Mouse (Mus musculus): Measurements from ENCODE around the gene Kat6b. TPM values are rescaled to one million over a fixed set of nuclear protein-coding genes. Genes with fewer than 3 reads are reported as not detected.

The Kat6b gene
- polyA plus RNA-seq, 1 experiment from 2014 or later: 33.0 TPM

GRCm38 (mm10) chr14:21615853-21616252, 134.6 kb downstream of the Kat6b start:
- no peak for ATAC-seq
- no peak overlapping the region for H3K9ac ChIP-seq
- 85% methylated on average over 2 of the region's 2 CpGs for whole genome bisulfite sequencing

GRCm38 (mm10) chr14:21617221-21617980, 136.2 kb downstream of the Kat6b start:
- Histone ChIP-seq H3K9ac (no peak overlapping the region), H3K4me2 (no peak overlapping the region), H3K4me3 (no peak overlapping the region), H3K27ac (no peak overlapping the region; the same call in 1 of the 2 replicates), H3K9me3 (replicated peaks) (no peaks in the 10 kb centered on the region), H3K36me3 (ENCODE audit: poor library complexity, severe bottlenecking) (peaks cover 34% of the 10 kb centered on the region), H3K4me1 (peaks cover 20% of the 10 kb centered on the region), H3K27me3 (no peaks in the 10 kb centered on the region)
- no peak for ATAC-seq
- WGBS: 59% methylated on average over 4 of the region's 4 CpGs

More at GRCm38 (mm10) chr14:21615853-21616252, 134.6 kb downstream of the Kat6b start:
- H3K4me2 ChIP-seq: no peak overlapping the region
- H3K9me3 ChIP-seq (replicated peaks): no peaks in the 10 kb centered on the region
- no peaks in the 10 kb centered on the region for H3K27me3 ChIP-seq
- H3K36me3 ChIP-seq (ENCODE audit: poor library complexity, severe bottlenecking): peaks cover 35% of the 10 kb centered on the region
- no peak overlapping the region for H3K4me3 ChIP-seq
- peak overlapping the region; percentile 2; the same call in 1 of the 2 replicates for H3K27ac ChIP-seq
- H3K4me1 ChIP-seq: peaks cover 21% of the 10 kb centered on the region

DNA sequence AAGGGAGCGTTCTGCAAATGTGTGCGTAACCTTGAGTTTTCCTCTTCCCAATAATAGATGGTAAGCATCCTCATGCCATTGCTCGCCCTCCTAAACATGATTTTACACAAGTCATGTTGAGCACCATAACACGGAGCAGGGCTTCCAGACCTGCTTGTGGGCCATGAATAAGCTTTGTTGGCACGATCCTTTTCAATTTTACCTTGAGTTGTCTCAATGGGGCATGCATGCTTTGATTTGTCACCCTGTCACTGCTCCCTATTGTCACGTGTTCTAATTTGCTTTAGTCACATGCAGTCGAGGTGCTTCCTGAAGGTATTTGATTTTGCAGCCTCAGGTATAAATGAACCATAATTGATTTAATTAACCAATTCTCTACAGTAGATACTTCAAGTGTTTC, 138.7 kb downstream of the Kat6b start:
- H3K4me1 ChIP-seq: peaks cover 9% of the 10 kb centered on the region
- no peak for ATAC-seq
- WGBS: 84% methylated on average over 7 of the region's 7 CpGs

DNA sequence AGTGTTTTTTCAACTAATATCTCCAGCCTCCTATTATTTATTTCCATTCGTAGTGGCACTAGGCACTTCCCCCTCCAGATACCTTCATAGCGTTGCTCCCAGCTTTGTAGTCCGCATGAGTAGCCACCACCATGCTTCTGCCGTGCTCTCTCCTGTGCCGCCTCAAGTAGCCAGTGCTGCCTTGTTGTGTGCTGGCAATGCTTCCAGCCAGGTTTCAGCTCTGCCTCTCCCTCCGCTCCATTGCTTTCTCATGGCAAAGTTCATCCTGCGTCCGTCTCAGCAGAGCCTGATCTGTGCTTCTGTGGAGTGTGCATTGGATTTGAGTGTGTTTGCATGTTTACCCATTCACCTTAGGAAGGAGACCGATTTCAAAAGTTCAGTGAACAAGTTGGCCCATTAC, 144.7 kb downstream of the Kat6b start:
- Histone ChIP-seq H3K9ac (no peak overlapping the region), H3K4me2 (no peak overlapping the region), H3K4me3 (no peak overlapping the region), H3K4me1 (no peaks in the 10 kb centered on the region), H3K27me3 (no peaks in the 10 kb centered on the region), H3K9me3 (replicated peaks) (no peaks in the 10 kb centered on the region), H3K27ac (no peak overlapping the region), H3K36me3 (ENCODE audit: poor library complexity, severe bottlenecking) (peaks cover 64% of the 10 kb centered on the region)
- ATAC-seq: no peak
- 93% methylated on average over 9 of the region's 9 CpGs for WGBS

More for the DNA sequence above, 138.7 kb downstream of the Kat6b start:
- Histone ChIP-seq H3K9ac (no peak overlapping the region), H3K4me2 (no peak overlapping the region), H3K36me3 (ENCODE audit: poor library complexity, severe bottlenecking) (peaks cover 33% of the 10 kb centered on the region), H3K9me3 (replicated peaks) (no peaks in the 10 kb centered on the region), H3K4me3 (no peak overlapping the region), H3K27ac (no peak overlapping the region), H3K27me3 (no peaks in the 10 kb centered on the region)

DNA sequence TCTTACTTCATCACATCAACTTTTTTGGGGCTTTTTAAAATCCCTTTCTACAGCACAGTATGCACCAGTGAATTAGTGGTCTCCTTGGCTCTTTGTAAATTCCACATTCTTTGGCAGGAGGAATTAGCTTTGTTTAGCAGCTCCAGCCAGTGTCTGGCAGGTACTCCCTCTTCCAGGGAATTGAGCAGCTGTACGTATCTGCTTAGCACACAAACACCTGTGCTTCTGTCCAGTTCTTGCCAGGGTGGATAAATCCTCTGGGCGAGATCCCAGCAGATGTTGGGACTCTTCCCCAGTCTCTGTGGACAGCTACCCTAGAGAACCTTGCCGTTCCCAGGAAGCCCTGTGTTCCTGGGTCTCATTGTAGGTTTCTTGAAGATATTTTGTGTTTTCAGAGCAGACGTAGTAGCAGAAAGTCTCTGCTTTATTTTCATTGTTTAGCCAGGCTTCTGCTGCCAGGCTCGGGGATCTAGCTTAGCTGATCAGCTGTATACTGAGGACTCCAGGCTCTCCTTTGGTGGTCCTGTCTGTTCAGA, 150.5 kb downstream of the Kat6b start:
- WGBS: 57% methylated on average over 5 of the region's 5 CpGs
- H3K4me2 ChIP-seq: no peak overlapping the region
- no peaks in the 10 kb centered on the region for H3K27me3 ChIP-seq
- peak overlapping the region; percentile 42 for H3K27ac ChIP-seq
- H3K36me3 ChIP-seq (ENCODE audit: poor library complexity, severe bottlenecking): peaks cover 73% of the 10 kb centered on the region
- no peaks in the 10 kb centered on the region for H3K9me3 ChIP-seq (replicated peaks)
- H3K4me3 ChIP-seq: no peak overlapping the region
- no peaks in the 10 kb centered on the region; the same call in 1 of the 2 replicates for H3K4me1 ChIP-seq
- ATAC-seq: no peak
- no peak overlapping the region for H3K9ac ChIP-seq

- Histone ChIP-seq H3K4me1 (no peaks in the 10 kb centered on the region; the same call in 1 of the 2 replicates), H3K4me3 (no peak overlapping the region), H3K9me3 (replicated peaks) (no peaks in the 10 kb centered on the region), H3K27ac (no peak overlapping the region), H3K9ac (no peak overlapping the region), H3K27me3 (no peaks in the 10 kb centered on the region), H3K36me3 (ENCODE audit: poor library complexity, severe bottlenecking) (peaks cover 81% of the 10 kb centered on the region), H3K4me2 (no peak overlapping the region)
- WGBS: 71% methylated on average over 6 of the region's 6 CpGs
- no peak for ATAC-seq
Measured at GRCm38 (mm10) chr14:21636548-21636947, 155.3 kb downstream of the Kat6b start.

GRCm38 (mm10) chr14:21640806-21641435, 159.7 kb downstream of the Kat6b start:
- H3K27me3 ChIP-seq: no peaks in the 10 kb centered on the region
- H3K27ac ChIP-seq: no peak overlapping the region
- 83% methylated on average over 4 of the region's 4 CpGs for WGBS
- no peaks in the 10 kb centered on the region for H3K4me1 ChIP-seq
- ATAC-seq: no peak
- no peak overlapping the region for H3K9ac ChIP-seq
- no peaks in the 10 kb centered on the region for H3K9me3 ChIP-seq (replicated peaks)
- peaks cover 81% of the 10 kb centered on the region for H3K36me3 ChIP-seq (ENCODE audit: poor library complexity, severe bottlenecking)
- H3K4me3 ChIP-seq: no peak overlapping the region
- no peak overlapping the region for H3K4me2 ChIP-seq

DNA sequence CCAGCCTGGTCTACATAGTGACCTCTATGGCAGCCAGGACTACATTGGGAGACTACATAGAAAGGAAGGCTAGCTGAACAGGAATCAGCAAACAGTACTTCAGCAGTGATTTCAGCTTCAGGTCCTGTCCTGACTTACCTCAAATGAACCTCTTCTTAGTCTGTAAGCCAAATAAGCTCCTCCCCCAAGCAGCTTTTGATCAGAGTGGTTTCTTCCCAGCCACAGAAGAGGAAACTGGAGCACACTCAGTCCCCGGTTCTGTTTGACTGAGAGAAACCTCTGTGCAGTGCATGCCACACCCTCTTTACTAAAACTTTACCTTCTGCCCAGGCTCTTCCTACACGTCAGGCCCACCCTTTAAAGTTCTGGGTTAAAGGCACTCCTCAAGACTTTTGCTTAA, 172.6 kb downstream of the Kat6b start:
- H3K4me3 ChIP-seq: no peak overlapping the region
- no peak overlapping the region for H3K9ac ChIP-seq
- peaks cover 26% of the 10 kb centered on the region for H3K4me1 ChIP-seq
- H3K27me3 ChIP-seq: no peaks in the 10 kb centered on the region
- ATAC-seq: no peak
- H3K4me2 ChIP-seq: no peak overlapping the region
- no peaks in the 10 kb centered on the region for H3K9me3 ChIP-seq (replicated peaks)
- no peak overlapping the region for H3K27ac ChIP-seq
- H3K36me3 ChIP-seq (ENCODE audit: poor library complexity, severe bottlenecking): peaks cover 42% of the 10 kb centered on the region
- WGBS: 83% methylated on average over 2 of the region's 2 CpGs

- H3K36me3 ChIP-seq (ENCODE audit: poor library complexity, severe bottlenecking): peaks cover 51% of the 10 kb centered on the region
- no peaks in the 10 kb centered on the region for H3K9me3 ChIP-seq (replicated peaks)
- peak overlapping the region; percentile 54 for H3K27ac ChIP-seq
- no peak overlapping the region for H3K4me3 ChIP-seq
- H3K4me1 ChIP-seq: peaks cover 38% of the 10 kb centered on the region
- no peaks in the 10 kb centered on the region for H3K27me3 ChIP-seq
- peak; percentile 57; the same call in 1 of the 2 replicates for ATAC-seq
- 67% methylated on average over 13 of the region's 13 CpGs for WGBS
- no peak overlapping the region for H3K4me2 ChIP-seq
- H3K9ac ChIP-seq: no peak overlapping the region
Measured at GRCm38 (mm10) chr14:21659155-21659554, 177.9 kb downstream of the Kat6b start.

DNA sequence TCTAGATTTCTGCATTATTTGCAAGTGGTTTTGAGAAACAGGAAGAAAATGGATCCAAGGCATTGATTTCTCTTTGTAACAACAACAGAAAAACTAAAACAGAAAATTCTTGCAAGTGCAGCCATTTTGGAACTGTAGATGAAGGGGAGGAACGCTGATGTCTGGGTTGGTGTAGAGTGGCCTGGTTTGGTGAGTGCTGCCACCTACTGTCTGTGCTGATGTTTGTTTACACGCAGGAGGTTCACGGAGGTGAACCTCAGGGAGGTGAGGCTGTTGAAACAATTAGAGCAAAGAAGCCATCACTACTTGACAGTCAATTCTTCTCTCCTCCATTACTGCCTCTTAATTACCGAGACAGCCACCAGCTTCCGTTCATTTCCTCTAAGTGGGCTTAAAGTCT, 178.4 kb downstream of the Kat6b start:
- H3K4me2 ChIP-seq: no peak overlapping the region
- no peaks in the 10 kb centered on the region for H3K27me3 ChIP-seq
- peaks cover 52% of the 10 kb centered on the region for H3K36me3 ChIP-seq (ENCODE audit: poor library complexity, severe bottlenecking)
- no peak overlapping the region for H3K9ac ChIP-seq
- no peaks in the 10 kb centered on the region for H3K9me3 ChIP-seq (replicated peaks)
- H3K4me1 ChIP-seq: peaks cover 38% of the 10 kb centered on the region
- WGBS: 15% methylated on average over 5 of the region's 5 CpGs
- H3K4me3 ChIP-seq: no peak overlapping the region
- peak overlapping the region; percentile 55 for H3K27ac ChIP-seq
- ATAC-seq: peak; percentile 90

DNA sequence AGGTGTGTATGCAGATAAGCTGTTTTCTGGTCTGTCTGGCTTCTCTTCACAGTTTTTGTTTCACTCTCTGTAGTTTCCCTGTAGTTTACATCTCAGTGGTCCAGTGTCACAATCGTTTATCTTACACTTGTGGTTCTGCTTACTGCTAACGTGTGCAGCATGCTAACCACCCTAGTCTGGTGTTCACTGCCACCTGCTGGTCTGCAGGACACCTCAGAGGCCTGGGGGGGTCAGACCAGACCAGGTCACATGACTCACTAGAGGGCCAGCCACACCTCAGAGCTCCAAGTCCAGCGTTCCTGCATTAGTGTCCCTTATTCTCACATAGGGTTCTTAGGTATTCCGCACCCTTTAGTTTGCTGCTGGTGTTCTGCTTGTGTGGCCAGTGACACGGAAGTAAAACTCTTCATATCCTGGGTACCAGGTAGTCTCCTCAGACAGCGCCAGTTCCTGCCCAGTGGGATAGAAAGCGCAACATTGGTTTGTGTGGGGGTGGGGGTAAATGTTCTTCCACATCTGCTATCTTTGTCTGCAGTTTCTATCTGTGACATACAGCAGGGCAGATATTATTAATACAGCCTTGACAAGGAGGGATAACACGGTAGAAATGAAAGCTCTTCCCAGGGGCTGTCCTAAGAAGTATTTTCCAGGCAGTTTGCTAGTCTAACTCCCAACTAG, 181.4 kb downstream of the Kat6b start:
- WGBS: 81% methylated on average over 8 of the region's 8 CpGs
- peaks cover 72% of the 10 kb centered on the region for H3K36me3 ChIP-seq (ENCODE audit: poor library complexity, severe bottlenecking)

DNA sequence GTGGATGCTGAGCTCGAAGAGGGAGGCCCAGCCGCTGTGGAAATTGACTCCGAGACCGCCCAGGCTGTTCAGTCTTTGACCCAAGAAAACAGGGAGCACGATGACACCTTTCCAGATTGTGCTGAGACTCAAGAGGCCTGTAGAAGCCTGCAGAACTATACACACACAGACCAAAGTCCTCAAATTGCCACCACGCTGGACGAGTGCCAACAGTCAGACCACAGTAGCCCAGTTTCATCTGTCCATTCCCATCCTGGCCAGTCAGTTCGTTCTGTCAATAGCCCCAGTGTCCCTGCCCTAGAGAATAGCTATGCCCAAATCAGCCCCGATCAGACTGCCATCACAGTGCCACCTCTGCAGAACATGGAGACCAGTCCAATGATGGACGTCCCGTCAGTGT, 188.0 kb downstream of the Kat6b start:
- Histone ChIP-seq H3K4me1 (0 out of 2 replicates have a peak, but pooled peaks cover 14% of the 10 kb centered on the region), H3K9ac (no peak overlapping the region), H3K27me3 (no peaks in the 10 kb centered on the region), H3K27ac (no peak overlapping the region), H3K9me3 (replicated peaks) (no peaks in the 10 kb centered on the region), H3K4me3 (no peak overlapping the region), H3K4me2 (no peak overlapping the region), H3K36me3 (ENCODE audit: poor library complexity, severe bottlenecking) (peaks cover 81% of the 10 kb centered on the region)
- 92% methylated on average over 11 of the region's 11 CpGs for whole genome bisulfite sequencing
- ATAC-seq: 0 out of 2 replicates have a peak, but pooled peaks have one; percentile 6

More for the DNA sequence above, 181.4 kb downstream of the Kat6b start:
- Histone ChIP-seq H3K9ac (no peak overlapping the region), H3K4me2 (no peak overlapping the region), H3K9me3 (replicated peaks) (no peaks in the 10 kb centered on the region), H3K27ac (no peak overlapping the region), H3K4me1 (peaks cover 23% of the 10 kb centered on the region), H3K27me3 (no peaks in the 10 kb centered on the region), H3K4me3 (no peak overlapping the region)
- ATAC-seq: no peak

All from forebrain, embryonic 13.5 days (tissue).